Mouse (Mus musculus) brown adipose tissue, adult 24 weeks (tissue): ENCODE results near the gene Tenm2. TPM values are rescaled to one million over a fixed set of nuclear protein-coding genes. Genes with fewer than 3 reads are reported as not detected.

Source experiments
- H3K27ac ChIP-seq: fragments of 200-500 bp; replicated peaks from 2 replicates; pipeline ENCODE4 v1.5.1; 2012; ENCODE audit warnings: low read depth, mild to moderate bottlenecking, low read length
- H3K4me1 ChIP-seq: fragments of 200-500 bp; 2 replicates; pipeline ENCODE4 v1.6.1; 2012; ENCODE audit warnings: low read length, mixed read lengths; ENCODE audit not compliant: control insufficient read depth, insufficient read depth, insufficient read length
- H3K4me3 ChIP-seq: fragments of 200-500 bp; 2 replicates; pipeline ENCODE4 v1.5.1; 2012; ENCODE audit warnings: low read depth, mild to moderate bottlenecking, low read length, moderate library complexity; ENCODE audit not compliant: insufficient read depth
- polyA plus RNA-seq: library from polyadenylated mRNA; stranded (reverse); fragments of >200 nt; gene quantifications from 2 replicates; pipeline ENCODE4 v1.2.4, GENCODE M21; 2012; ENCODE audit not compliant: missing spikeins, insufficient read depth, insufficient read length

Tenm2 gene
- polyA plus RNA-seq, 1 experiment: not detected

- no peak overlapping the region for H3K27ac ChIP-seq
- no peak overlapping the region for H3K4me3 ChIP-seq
- H3K4me1 ChIP-seq: no peaks in the 10 kb centered on the region
Observed at GRCm38 (mm10) chr11:36341799-36342198, 894.0 kb downstream of the Tenm2 start.

GRCm38 (mm10) chr11:36338424-36338823, 897.3 kb downstream of the Tenm2 start:
- H3K4me1 ChIP-seq: no peaks in the 10 kb centered on the region
- no peak overlapping the region for H3K27ac ChIP-seq
- no peak overlapping the region for H3K4me3 ChIP-seq

GRCm38 (mm10) chr11:36337063-36337462, 898.7 kb downstream of the Tenm2 start:
- Histone ChIP-seq H3K4me3 (no peak overlapping the region), H3K4me1 (no peaks in the 10 kb centered on the region), H3K27ac (no peak overlapping the region)

- Histone ChIP-seq H3K4me3 (no peak overlapping the region), H3K27ac (no peak overlapping the region), H3K4me1 (no peaks in the 10 kb centered on the region)
Observed at GRCm38 (mm10) chr11:36335147-36335546, 900.6 kb downstream of the Tenm2 start.

GRCm38 (mm10) chr11:36334100-36334735, 901.5 kb downstream of the Tenm2 start:
- Histone ChIP-seq H3K4me1 (no peaks in the 10 kb centered on the region), H3K4me3 (no peak overlapping the region), H3K27ac (no peak overlapping the region)

GRCm38 (mm10) chr11:36332222-36332621, 903.5 kb downstream of the Tenm2 start:
- Histone ChIP-seq H3K4me3 (no peak overlapping the region), H3K4me1 (no peaks in the 10 kb centered on the region), H3K27ac (no peak overlapping the region)

GRCm38 (mm10) chr11:36331408-36332178, 904.2 kb downstream of the Tenm2 start:
- Histone ChIP-seq H3K27ac (no peak overlapping the region), H3K4me3 (no peak overlapping the region), H3K4me1 (no peaks in the 10 kb centered on the region)

GRCm38 (mm10) chr11:36327243-36327642, 908.5 kb downstream of the Tenm2 start:
- Histone ChIP-seq H3K27ac (no peak overlapping the region), H3K4me1 (no peaks in the 10 kb centered on the region), H3K4me3 (no peak overlapping the region)

GRCm38 (mm10) chr11:36309317-36309716, 926.4 kb downstream of the Tenm2 start:
- H3K27ac ChIP-seq: no peak overlapping the region
- no peak overlapping the region for H3K4me3 ChIP-seq
- H3K4me1 ChIP-seq: no peaks in the 10 kb centered on the region

GRCm38 (mm10) chr11:36307276-36307675, 928.5 kb downstream of the Tenm2 start:
- Histone ChIP-seq H3K27ac (no peak overlapping the region), H3K4me3 (no peak overlapping the region), H3K4me1 (no peaks in the 10 kb centered on the region)

GRCm38 (mm10) chr11:36305348-36305950, 930.3 kb downstream of the Tenm2 start:
- H3K4me3 ChIP-seq: no peak overlapping the region
- H3K4me1 ChIP-seq: no peaks in the 10 kb centered on the region; the same call in 1 of the 2 replicates
- no peak overlapping the region for H3K27ac ChIP-seq

- Histone ChIP-seq H3K4me1 (no peaks in the 10 kb centered on the region; the same call in 1 of the 2 replicates), H3K27ac (no peak overlapping the region), H3K4me3 (no peak overlapping the region)
Observed at GRCm38 (mm10) chr11:36302913-36303371, 932.8 kb downstream of the Tenm2 start.

- H3K27ac ChIP-seq: no peak overlapping the region
- H3K4me1 ChIP-seq: no peaks in the 10 kb centered on the region; the same call in 1 of the 2 replicates
- no peak overlapping the region for H3K4me3 ChIP-seq
Observed at GRCm38 (mm10) chr11:36302096-36302495, 933.7 kb downstream of the Tenm2 start.

GRCm38 (mm10) chr11:36296568-36296967, 939.2 kb downstream of the Tenm2 start:
- no peak overlapping the region for H3K27ac ChIP-seq
- no peak overlapping the region for H3K4me3 ChIP-seq

GRCm38 (mm10) chr11:36292206-36292605, 943.6 kb downstream of the Tenm2 start:
- H3K4me1 ChIP-seq: no peaks in the 10 kb centered on the region
- no peak overlapping the region for H3K27ac ChIP-seq
- H3K4me3 ChIP-seq: no peak overlapping the region

More at GRCm38 (mm10) chr11:36296568-36296967, 939.2 kb downstream of the Tenm2 start:
- H3K4me1 ChIP-seq: no peaks in the 10 kb centered on the region
